Mouse (Mus musculus): ENCODE measurements at regions not wholly inside any gene's neighbourhood (a gene's known extent, or its start where the extent isn't known, plus 50 kb on each side); places are given as distances from the start of the nearest gene placed in this dataset.

DNA sequence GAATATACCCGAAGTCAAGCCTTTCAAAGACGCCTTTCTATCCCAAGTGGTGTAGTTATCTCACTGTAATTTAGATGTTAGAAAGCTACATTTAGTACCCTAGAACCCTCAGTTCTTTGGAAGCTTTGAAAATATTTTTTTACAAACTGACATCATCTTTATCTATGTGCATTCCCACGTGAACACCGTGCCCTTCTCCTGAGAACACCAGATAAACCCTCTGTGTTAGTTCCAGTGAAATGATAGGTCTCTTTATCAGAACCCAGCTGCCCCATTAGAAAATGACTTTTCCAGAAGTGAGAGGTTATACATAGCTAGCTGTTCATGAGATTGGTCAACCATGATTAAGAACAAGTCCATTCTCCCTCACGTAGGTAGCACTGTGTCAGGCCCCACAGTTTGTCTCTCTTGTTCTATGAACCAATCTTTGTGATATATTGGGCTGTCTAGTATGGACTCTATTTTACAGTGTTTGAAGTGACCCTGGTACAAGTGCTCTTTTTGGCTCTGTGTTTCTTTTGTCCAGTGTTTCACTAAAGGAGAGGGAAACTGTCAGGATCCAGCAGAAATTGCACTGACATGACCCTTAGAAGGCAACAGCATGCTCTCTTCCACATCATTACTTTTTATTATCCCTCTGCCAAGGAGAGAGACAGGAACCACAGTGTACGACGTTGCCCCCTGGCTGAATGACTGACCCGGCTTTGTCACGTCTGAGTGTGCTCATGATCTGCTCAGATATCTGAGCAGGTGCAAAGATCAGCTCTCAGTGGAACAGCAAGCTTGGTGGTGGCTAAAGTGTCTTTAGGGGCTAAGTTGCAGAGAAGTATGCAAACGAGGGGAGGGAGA lies 1717.9 kb upstream of the Gm7489 start:
- Histone ChIP-seq H3K9me3 (no peaks in the 10 kb centered on the region), H3K27ac (replicated peaks) (no peak overlapping the region), H3K9ac (replicated peaks) (no peak overlapping the region), H3K27me3 (no peaks in the 10 kb centered on the region), H3K4me2 (replicated peaks) (no peak overlapping the region), H3K4me1 (peaks cover 6% of the 10 kb centered on the region; the same call in 1 of the 2 replicates), H3K4me3 (no peak overlapping the region), H3K36me3 (no peaks in the 10 kb centered on the region)
- WGBS: 79% methylated on average over 10 of the region's 10 CpGs
- no peak for ATAC-seq (replicated peaks)

DNA sequence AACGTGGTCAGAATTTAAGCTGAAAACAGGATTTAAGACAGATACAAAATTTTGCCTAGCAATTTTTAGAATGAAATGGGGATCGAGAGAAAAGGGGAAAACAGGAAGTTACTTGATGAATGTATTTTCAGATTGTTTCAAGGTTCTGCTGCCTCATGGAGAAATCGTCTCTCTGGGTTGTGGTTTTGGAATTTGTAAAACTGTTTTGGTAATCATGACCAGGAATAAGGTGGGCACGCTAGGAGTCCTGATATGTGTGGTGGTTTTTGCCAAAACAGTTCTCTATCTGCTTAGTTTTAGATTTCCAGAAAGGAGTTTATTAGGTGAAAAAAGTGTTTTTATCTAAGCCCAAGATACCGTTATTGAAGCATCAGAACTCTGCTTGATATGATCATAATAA lies 1716.9 kb upstream of the Gm7489 start:
- H3K4me1 ChIP-seq: no peaks in the 10 kb centered on the region
- 90% methylated on average over 5 of the region's 5 CpGs for WGBS
- no peak overlapping the region for H3K4me3 ChIP-seq
- no peaks in the 10 kb centered on the region for H3K36me3 ChIP-seq
- no peaks in the 10 kb centered on the region for H3K27me3 ChIP-seq
- no peak overlapping the region for H3K27ac ChIP-seq (replicated peaks)
- no peaks in the 10 kb centered on the region for H3K9me3 ChIP-seq
- no peak overlapping the region for H3K4me2 ChIP-seq (replicated peaks)
- no peak overlapping the region for H3K9ac ChIP-seq (replicated peaks)
- ATAC-seq (replicated peaks): no peak

DNA sequence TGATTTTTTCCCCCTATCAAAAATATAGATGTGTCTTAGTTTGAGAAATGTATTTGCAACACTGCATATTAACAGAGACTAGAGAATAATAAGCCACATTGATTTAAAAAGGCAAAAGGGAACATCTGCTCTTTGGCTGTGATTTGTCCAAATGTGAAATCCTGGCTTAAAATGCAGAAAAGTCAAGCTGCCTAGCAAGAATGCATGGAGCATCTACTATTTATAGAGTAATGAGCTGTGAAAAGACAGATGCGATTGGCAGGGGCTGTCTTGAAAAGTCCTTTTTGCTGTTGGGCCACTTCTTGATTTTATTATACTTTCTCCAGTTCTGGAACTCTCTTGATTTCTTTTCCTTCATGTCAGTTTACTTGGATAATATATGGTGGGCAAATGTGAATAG lies 1707.8 kb upstream of the Gm7489 start:
- H3K4me2 ChIP-seq (replicated peaks): no peak overlapping the region
- ATAC-seq (replicated peaks): no peak
- 89% methylated on average over 1 of the region's 1 CpGs for WGBS

GRCm38 (mm10) chr15:52178668-52179067 lies 1706.0 kb upstream of the Gm7489 start:
- H3K9me3 ChIP-seq: no peaks in the 10 kb centered on the region
- no peak overlapping the region for H3K27ac ChIP-seq (replicated peaks)
- no peaks in the 10 kb centered on the region for H3K27me3 ChIP-seq
- no peak overlapping the region for H3K4me3 ChIP-seq
- no peaks in the 10 kb centered on the region for H3K4me1 ChIP-seq
- H3K4me2 ChIP-seq (replicated peaks): no peak overlapping the region
- H3K9ac ChIP-seq (replicated peaks): no peak overlapping the region
- H3K36me3 ChIP-seq: no peaks in the 10 kb centered on the region
- ATAC-seq (replicated peaks): no peak
- 79% methylated on average over 3 of the region's 3 CpGs for WGBS

More for the DNA sequence above, 1707.8 kb upstream of the Gm7489 start:
- no peak overlapping the region for H3K27ac ChIP-seq (replicated peaks)
- no peaks in the 10 kb centered on the region for H3K36me3 ChIP-seq
- no peaks in the 10 kb centered on the region for H3K27me3 ChIP-seq
- no peaks in the 10 kb centered on the region for H3K4me1 ChIP-seq
- no peak overlapping the region for H3K4me3 ChIP-seq
- H3K9ac ChIP-seq (replicated peaks): no peak overlapping the region
- no peaks in the 10 kb centered on the region for H3K9me3 ChIP-seq

DNA sequence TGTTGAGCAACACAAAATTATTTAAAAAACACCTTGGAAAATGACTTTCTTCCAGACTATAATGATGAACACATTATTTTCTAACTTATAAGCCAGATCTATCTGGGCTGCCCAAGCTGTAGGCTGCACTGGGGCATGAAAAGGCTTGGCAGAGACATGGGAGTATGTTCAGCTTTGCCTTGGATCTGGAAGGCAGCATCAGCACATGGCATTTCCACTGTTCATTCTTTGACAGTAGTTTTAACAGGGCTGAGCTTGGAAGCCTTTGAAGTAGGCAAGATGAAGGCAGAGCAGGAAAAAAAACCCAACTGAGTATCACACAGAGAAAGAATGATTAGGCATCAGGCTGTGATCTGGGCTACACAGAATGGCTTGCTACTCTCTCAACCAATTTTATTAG lies 1705.3 kb upstream of the Gm7489 start:
- Histone ChIP-seq H3K4me1 (no peaks in the 10 kb centered on the region), H3K4me2 (replicated peaks) (no peak overlapping the region), H3K27me3 (no peaks in the 10 kb centered on the region), H3K36me3 (no peaks in the 10 kb centered on the region), H3K4me3 (no peak overlapping the region), H3K9me3 (no peaks in the 10 kb centered on the region), H3K9ac (replicated peaks) (no peak overlapping the region), H3K27ac (replicated peaks) (no peak overlapping the region)
- no peak for ATAC-seq (replicated peaks)

GRCm38 (mm10) chr15:52191176-52191575 lies 1693.5 kb upstream of the Gm7489 start:
- Histone ChIP-seq H3K27ac (replicated peaks) (no peak overlapping the region), H3K9ac (replicated peaks) (no peak overlapping the region), H3K36me3 (no peaks in the 10 kb centered on the region), H3K4me3 (no peak overlapping the region), H3K4me1 (no peaks in the 10 kb centered on the region), H3K27me3 (no peaks in the 10 kb centered on the region), H3K9me3 (no peaks in the 10 kb centered on the region), H3K4me2 (replicated peaks) (no peak overlapping the region)
- 74% methylated on average over 3 of the region's 3 CpGs for WGBS
- ATAC-seq (replicated peaks): no peak

GRCm38 (mm10) chr15:52207271-52207670 lies 1677.4 kb upstream of the Gm7489 start:
- Histone ChIP-seq H3K27ac (replicated peaks) (no peak overlapping the region), H3K36me3 (no peaks in the 10 kb centered on the region), H3K9ac (replicated peaks) (no peak overlapping the region), H3K4me1 (no peaks in the 10 kb centered on the region), H3K4me2 (replicated peaks) (no peak overlapping the region), H3K9me3 (no peaks in the 10 kb centered on the region), H3K4me3 (no peak overlapping the region), H3K27me3 (no peaks in the 10 kb centered on the region)
- no peak for ATAC-seq (replicated peaks)
- WGBS: 74% methylated on average over 3 of the region's 3 CpGs

DNA sequence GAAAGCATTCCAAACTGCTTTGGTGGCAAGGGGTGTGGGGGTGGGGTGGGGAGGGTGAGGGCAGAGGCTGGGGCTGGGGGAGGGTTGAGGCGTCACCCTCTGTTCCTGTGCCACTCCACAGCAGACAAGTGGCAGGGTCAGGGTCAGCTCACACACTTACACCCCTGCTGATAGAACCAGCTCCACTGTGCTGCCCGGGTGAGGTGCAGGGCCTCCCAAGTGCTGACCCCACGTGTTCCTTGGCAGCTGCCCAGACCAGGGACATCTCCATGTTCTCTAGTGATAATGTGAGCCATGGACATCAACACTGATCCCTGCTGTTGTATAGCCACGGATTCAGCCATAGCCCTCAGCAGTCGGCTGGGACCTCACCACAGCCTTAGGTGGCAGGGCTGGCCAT lies 1652.3 kb upstream of the Gm7489 start:
- no peak overlapping the region for H3K9ac ChIP-seq (replicated peaks)
- H3K9me3 ChIP-seq: no peaks in the 10 kb centered on the region
- H3K27me3 ChIP-seq: no peaks in the 10 kb centered on the region
- no peak overlapping the region for H3K4me3 ChIP-seq
- H3K27ac ChIP-seq (replicated peaks): no peak overlapping the region
- no peaks in the 10 kb centered on the region for H3K4me1 ChIP-seq
- WGBS: 86% methylated on average over 5 of the region's 5 CpGs
- no peaks in the 10 kb centered on the region for H3K36me3 ChIP-seq
- no peak overlapping the region for H3K4me2 ChIP-seq (replicated peaks)
- no peak for ATAC-seq (replicated peaks)

- Histone ChIP-seq H3K9me3 (no peaks in the 10 kb centered on the region), H3K36me3 (no peaks in the 10 kb centered on the region), H3K4me3 (no peak overlapping the region), H3K4me2 (replicated peaks) (no peak overlapping the region), H3K27ac (replicated peaks) (no peak overlapping the region), H3K9ac (replicated peaks) (no peak overlapping the region), H3K4me1 (no peaks in the 10 kb centered on the region), H3K27me3 (no peaks in the 10 kb centered on the region)
- 74% methylated on average over 8 of the region's 8 CpGs for WGBS
- ATAC-seq (replicated peaks): no peak
These were observed 1648.5 kb upstream of the Gm7489 start for GRCm38 (mm10) chr15:52236220-52236619.

- 47% methylated on average over 1 of the region's 1 CpGs for WGBS
- Histone ChIP-seq H3K4me1 (no peaks in the 10 kb centered on the region), H3K9me3 (no peaks in the 10 kb centered on the region), H3K36me3 (no peaks in the 10 kb centered on the region), H3K4me3 (no peak overlapping the region), H3K4me2 (replicated peaks) (no peak overlapping the region), H3K9ac (replicated peaks) (no peak overlapping the region), H3K27me3 (no peaks in the 10 kb centered on the region), H3K27ac (replicated peaks) (no peak overlapping the region)
- no peak for ATAC-seq (replicated peaks)
These were observed 1641.8 kb upstream of the Gm7489 start for GRCm38 (mm10) chr15:52242890-52243289.
